Mouse (Mus musculus): Measurements from ENCODE around the gene Angptl7. TPM values are rescaled to one million over a fixed set of nuclear protein-coding genes. Genes with fewer than 3 reads are reported as not detected.

Gene Angptl7
- total RNA-seq (2021) = 1 to 10 TPM; 1.7 to 4.0 TPM
- long read RNA-seq, experiment 1, transcript Angptl7-201 (5 exons, 2,157 nt) = major isoform, 6 of 8 reads
- long read RNA-seq, experiment 1, partial matches to known transcripts = 0 of 8 reads
- long read RNA-seq, experiment 1, other reads (novel, unspliced or antisense) = 2 of 8 reads
- long read RNA-seq, experiment 2, transcript Angptl7-201 (5 exons, 2,157 nt) = major isoform, 5 of 6 reads
- long read RNA-seq, experiment 2, partial matches to known transcripts = 0 of 6 reads
- long read RNA-seq, experiment 2, other reads (novel, unspliced or antisense) = 1 of 6 reads

DNA sequence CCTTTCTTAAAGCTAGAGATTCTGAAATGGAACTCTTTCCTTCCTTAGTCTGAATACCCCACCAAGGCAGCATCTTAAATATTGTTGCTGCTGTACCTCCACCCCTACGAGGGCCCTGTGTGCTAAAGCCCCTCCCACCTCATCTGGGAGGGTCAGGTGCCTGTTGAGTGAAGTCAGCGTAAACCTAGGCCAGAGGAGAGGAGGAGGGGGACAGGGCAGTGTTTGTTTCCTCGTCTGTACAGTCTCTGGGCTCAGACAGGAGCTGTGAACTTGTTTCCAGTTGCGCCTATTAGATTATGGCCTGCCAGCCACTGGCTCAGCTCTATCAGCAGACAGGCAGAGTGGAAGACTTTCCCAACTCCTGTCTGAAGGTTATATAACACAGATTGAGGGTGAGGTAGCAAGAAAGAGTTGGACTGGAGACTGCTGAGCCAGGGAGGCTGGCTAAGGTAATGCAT lies at the start of gene Angptl7:
Gene Angptl7, minus strand, starts transcription at position 51 of the 458 bp plus-strand sequence.
- no peak for DNase-seq (ENCODE audit: low spot score in 2 of 2)

GRCm38 (mm10) chr4:148549106-148549505 lies 48.8 kb upstream of the Angptl7 start:
- DNase-seq (ENCODE audit: low spot score in 2 of 2) = no peak

- no peak for DNase-seq (ENCODE audit: low spot score in 2 of 2)
These were observed 35.6 kb upstream of the Angptl7 start for GRCm38 (mm10) chr4:148535876-148536275.

- DNase-seq (ENCODE audit: low spot score in 2 of 2) = no peak
These were observed 33.5 kb upstream of the Angptl7 start for GRCm38 (mm10) chr4:148533613-148534328.

DNA sequence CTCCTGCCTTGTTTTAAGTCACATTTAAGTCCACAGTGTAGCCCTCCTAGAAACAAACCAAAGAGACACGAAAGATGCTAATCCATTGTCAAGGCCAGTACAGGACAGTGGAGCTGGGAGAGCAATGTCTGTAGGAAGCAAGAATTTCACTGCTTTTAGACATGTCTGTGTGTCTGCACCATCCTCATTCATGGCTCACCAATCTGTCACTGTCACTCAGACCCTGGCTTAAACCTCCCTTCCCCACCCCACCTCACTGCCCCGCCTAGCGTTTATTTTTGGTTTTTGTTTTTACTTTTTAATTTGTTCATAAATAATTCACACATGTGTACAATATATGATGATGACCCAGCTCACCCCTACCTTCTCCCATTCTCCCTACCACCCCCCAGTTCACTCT lies 32.3 kb upstream of the Angptl7 start:
- no peak for DNase-seq (ENCODE audit: low spot score in 2 of 2)

DNA sequence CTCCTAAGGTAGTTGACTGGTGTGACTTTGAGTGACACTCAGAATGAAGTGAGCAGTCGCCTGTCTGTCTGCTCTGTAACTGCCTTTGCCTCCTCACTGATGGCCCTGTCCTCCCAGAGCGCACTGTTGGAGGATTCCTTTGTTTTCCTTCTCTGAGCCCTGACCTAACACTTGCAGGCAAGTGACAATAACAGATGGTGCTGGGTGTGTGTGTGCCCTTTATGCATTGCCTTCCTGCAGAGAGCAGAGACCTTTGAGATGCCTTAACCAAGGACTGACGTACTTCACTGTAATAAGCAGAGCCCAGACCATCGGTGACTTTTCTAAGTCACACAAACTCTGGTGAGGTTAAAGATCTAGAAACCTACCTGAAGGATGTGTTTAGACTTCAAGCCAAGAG lies 31.1 kb upstream of the Angptl7 start:
- no peak for DNase-seq (ENCODE audit: low spot score in 2 of 2)

DNA sequence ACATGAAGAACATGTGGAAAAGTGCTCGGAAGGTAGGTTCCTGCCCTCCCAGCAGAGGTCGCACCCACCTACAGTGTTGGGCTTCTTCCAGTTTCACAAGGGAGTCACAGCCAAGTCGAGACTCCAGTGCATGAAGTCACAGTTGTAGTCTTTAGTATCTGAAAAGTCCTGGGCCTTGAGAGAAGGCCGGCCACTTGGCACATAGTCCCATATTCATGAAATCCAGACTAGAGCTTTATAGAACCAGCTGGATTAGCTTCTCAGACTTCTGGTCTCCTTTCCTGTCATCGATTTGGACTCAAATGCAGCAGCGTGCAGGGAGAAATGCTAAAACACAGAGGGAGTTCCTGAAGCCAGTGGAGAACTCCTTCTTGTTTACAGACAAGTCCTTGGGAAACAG lies 30.5 kb upstream of the Angptl7 start:
- no peak for DNase-seq (ENCODE audit: low spot score in 2 of 2)

- no peak for DNase-seq (ENCODE audit: low spot score in 2 of 2)
These were observed 30.1 kb upstream of the Angptl7 start for GRCm38 (mm10) chr4:148530351-148530750.

- no peak for DNase-seq (ENCODE audit: low spot score in 2 of 2)
These were observed 27.1 kb upstream of the Angptl7 start for GRCm38 (mm10) chr4:148527158-148527910.

DNA sequence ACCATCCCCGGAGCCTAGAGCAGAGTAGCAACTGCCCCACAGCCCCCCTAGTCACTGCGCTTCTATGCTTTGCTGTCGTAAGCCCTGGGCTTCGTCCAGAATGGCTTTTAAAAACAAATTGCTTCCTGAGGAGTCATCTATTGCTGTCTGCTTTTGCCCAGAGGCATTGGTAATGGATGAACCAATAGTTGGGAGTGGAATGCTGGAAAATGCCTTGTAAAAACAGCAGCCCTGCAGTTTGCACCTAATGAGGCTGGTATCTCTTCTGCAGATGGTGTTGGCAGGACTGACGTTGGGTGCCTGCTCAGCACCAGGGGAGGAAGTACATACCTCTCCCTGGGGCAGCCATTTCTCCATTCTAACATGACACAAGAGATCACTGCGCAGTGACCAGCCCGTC lies 23.3 kb upstream of the Angptl7 start:
- no peak for DNase-seq (ENCODE audit: low spot score in 2 of 2)

DNA sequence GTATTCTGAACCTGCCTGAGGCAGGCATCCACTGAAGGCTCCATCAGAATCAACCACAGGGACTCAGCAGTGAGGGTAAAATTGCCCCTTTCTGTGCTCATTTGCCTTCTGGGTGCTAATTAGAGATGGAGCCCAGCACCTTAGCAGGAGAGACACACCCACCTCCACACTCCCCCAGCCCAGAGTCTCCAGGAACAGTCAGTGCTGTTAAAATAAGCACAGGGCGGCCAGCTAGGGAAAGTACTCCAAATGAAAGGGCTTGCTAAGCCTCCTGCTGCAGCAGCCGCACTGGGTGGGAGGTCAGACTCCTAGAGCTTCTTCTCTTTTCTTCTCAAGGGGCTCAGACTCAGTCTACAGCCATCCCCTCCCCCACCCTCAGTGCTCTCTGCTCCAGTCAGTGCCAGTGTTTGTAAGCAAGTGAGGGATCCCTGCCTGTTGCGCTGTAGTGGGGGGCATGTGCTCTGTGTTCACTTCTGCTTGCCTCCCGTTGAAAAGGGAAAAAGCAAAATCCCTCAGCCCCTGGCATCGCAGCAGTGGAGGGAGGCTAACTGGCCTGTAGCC lies 18.1 kb upstream of the Angptl7 start:
- DNase-seq (ENCODE audit: low spot score in 2 of 2) = no peak

GRCm38 (mm10) chr4:148517809-148518208 lies 17.5 kb upstream of the Angptl7 start:
- DNase-seq (ENCODE audit: low spot score in 2 of 2) = no peak

GRCm38 (mm10) chr4:148515313-148515712 lies 15.1 kb upstream of the Angptl7 start:
- DNase-seq (ENCODE audit: low spot score in 2 of 2) = no peak

GRCm38 (mm10) chr4:148513021-148513559 lies 12.8 kb upstream of the Angptl7 start:
- DNase-seq (ENCODE audit: low spot score in 2 of 2) = no peak

DNA sequence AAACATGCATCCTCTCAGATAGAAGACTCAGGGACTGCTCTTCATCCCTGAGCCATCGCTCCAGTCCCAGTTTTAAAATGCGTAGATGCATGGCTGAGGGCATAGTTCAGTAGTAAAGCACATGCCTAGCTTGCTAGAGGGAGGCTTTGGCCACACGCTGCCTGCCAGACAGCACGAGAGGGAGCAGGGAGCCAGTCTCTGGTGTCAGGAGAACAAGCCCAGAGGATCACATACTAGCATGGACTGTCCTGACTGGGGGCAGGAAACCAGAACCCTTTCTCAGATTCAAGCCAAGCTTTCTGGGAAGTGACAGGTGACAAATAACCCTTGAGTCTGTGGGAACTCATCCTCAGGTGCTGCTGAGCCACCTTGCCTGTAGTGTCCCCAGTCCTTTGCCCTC lies 11.1 kb upstream of the Angptl7 start:
- no peak for DNase-seq (ENCODE audit: low spot score in 2 of 2)

DNA sequence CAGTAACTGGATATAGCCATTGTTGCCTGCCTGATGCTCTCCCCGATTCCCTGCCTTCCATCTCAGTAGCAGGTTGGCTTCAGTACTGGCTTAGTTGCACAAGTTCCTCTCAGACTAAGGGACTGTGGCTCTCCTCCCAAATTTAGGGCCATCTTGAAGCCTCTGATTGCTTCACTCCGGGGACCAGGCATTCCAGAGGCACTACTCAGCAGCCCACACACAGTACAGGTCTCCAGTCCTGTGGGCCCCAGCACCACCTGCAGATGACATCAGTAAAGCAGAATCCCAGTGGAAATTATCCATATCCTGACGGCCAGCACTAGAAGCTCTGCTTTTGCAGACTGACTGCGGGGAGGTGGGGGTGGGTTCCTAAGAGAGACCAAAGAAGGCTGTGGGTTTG lies 10.4 kb upstream of the Angptl7 start:
- DNase-seq (ENCODE audit: low spot score in 2 of 2) = no peak

- DNase-seq (ENCODE audit: low spot score in 2 of 2) = no peak
These were observed 9.3 kb upstream of the Angptl7 start for GRCm38 (mm10) chr4:148509450-148510084.

DNA sequence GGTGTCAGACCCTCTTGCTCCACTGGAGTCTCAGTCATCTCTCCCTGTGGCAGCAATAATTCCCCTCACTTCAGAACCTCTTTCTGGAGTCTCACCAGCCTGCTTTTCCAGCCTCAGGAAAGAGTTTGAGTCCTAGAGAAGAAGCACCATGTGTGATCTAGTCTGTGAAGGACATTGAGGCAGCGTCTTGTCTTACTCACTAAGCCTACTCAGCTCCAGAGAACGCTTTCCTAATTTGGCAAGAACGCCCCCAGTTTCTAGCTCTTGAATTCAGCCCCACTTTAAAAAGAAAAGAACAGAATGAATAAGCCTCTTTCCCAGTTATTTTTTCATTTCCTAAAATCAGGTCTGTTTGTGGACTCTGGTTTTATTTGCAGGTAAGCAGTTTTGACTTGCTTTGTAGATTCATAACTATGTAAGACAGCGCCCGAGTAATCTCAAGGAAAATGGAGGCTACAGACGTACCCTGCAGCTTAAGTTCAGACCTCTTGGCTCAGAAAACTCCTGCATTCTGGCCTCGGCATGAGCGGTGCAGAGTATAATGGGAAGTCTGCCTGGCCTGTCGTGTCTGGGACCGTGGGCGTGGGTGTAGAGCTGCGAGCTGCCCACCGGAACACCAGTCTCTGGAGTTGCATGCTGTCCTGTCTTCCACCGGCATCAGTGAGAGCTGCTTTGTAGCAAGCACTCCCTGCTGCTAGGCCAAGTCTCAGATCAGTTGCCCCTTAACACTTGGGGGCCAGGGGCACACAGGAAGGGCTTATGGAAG lies 8.0 kb upstream of the Angptl7 start:
- no peak for DNase-seq (ENCODE audit: low spot score in 2 of 2)

GRCm38 (mm10) chr4:148507585-148507984 lies 7.3 kb upstream of the Angptl7 start:
- DNase-seq (ENCODE audit: low spot score in 2 of 2) = no peak

GRCm38 (mm10) chr4:148504497-148504959 lies 4.3 kb upstream of the Angptl7 start:
- DNase-seq (ENCODE audit: low spot score in 2 of 2) = no peak

All from gastrocnemius, postnatal 4 days (tissue).